Mouse (Mus musculus) effector memory CD4-positive, alpha-beta T cell, adult 5 months (primary cell): ENCODE measurements around the gene Prkcd. TPM values are rescaled to one million over a fixed set of nuclear protein-coding genes. Genes with fewer than 3 reads are reported as not detected.

ENCODE experiments used
- polyA plus RNA-seq: library from polyadenylated mRNA; unstranded; fragments of 100-300 nt; shearing (Covaris generic); gene quantifications from one replicate; pipeline ENCODE4 v1.2.1, GENCODE M21; 2017

Gene Prkcd
- 78.6 TPM for polyA plus RNA-seq

DNA sequence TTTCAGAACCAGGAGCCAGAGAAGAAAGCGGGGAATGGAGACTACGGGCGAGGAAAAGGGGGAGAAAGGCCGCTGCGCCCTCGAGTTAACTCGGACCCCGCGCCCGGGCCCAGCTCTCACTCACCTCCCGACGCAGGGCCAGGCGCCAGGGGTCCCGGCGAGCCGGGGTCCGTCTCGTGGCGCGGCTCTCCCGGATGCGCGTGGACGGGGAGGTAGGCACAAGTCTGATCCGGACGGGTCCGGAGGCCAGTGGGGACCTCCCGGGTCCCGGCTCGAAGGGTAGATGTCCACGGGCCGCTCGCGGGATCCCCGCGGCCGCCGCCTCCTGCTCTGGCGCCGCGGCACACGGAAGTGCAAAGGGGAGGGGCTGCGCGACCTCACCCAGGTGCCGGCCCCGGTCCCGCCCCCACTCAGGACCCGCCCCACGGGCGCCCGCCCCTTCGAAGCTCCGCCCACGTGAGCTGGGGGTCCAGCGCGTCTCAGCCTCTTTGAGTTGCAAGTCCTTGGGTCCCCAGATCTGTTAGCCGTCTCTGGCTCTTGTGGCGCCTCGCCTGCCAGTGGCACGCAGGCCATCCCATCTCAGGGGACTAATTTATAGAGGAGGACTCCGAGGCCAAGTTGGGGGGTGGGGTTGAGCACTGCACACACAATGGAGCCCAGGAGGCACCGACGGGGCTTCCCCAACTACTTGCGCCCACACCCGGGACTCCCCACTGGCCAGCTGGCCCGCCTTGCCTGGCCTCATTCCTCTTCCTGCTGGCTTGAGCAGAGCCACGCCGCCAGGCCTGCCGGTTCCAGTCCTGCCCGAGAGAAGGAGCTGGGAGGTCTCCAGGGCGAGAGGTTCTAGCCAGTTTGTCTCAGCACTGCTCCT lies at the start of gene Prkcd:
Gene Prkcd, minus strand, starts transcription at position 355 of the 871 bp plus-strand sequence.

GRCm38 (mm10) chr14:30653943-30654659 lies 28.1 kb upstream of the Prkcd start, which contains the start of gene Rft1:
TSS of gene Rft1 (plus strand) at chr14:30654360.

GRCm38 (mm10) chr14:30548131-30548720 lies 77.8 kb downstream of the Prkcd start, which contains the start of gene Tkt:
TSS of gene Tkt (plus strand) at chr14:30548359.

Other genes with a start within 250 kb of the Prkcd start
- gene Dcp1a, start 146.7 kb downstream of the Prkcd start, polyA plus RNA-seq = 50.8 TPM
- 1.6 TPM for gene Cacna1d, start 134.8 kb downstream of the Prkcd start, polyA plus RNA-seq
- gene Tkt, start 77.9 kb downstream of the Prkcd start, polyA plus RNA-seq = 127 TPM
- gene Rft1, start 28.1 kb upstream of the Prkcd start, polyA plus RNA-seq = 6.7 TPM
- gene Sfmbt1, start 88.6 kb upstream of the Prkcd start, polyA plus RNA-seq = 23.8 TPM
- gene Tmem110, start 199.4 kb upstream of the Prkcd start, polyA plus RNA-seq = 21.7 TPM